Mouse (Mus musculus): Measurements from ENCODE around the gene Rhox2a. TPM values are rescaled to one million over a fixed set of nuclear protein-coding genes. Genes with fewer than 3 reads are reported as not detected.
"Not testable (repeated sequence)": the region's sequence is repeated elsewhere in the genome, so short reads cannot be mapped to it uniquely, and the experiment has no call there.

The Rhox2a gene
- polyA plus RNA-seq (2014; fragmentation: Nextera tagmentation; extraction: Ambion mirVana) = not detected in 2 replicates

DNA sequence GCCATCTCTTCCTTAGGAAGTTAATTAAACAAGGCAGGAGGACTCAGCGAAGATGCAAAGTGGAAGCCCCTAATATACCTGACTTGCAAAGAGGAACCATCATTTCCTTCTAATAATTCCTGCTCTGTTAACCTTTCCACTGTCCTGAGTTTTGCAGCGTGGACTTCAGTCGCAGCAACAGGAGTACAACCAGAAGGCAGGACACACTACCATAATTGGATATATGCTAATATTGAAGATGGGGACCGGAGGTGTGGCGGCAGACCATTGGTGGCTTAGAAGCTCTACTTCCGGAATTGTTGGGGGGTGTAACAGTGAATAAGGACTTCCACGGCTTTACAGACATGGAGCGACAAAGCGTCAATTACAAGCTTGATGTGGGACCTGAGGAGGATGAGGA is at the start of gene Rhox2a:
TSS of gene Rhox2a (plus strand) at position 301 of the 400 bp plus-strand sequence.
- not testable (repeated sequence) for DNase-seq (ENCODE audit: low spot score); H3K4me3 ChIP-seq (ENCODE audit: low read depth, low read length); H3K27ac ChIP-seq (replicated peaks; ENCODE audit: low read depth, low read length); H3K9ac ChIP-seq (ENCODE audit: low read depth, low read length); H3K4me2 ChIP-seq (ENCODE audit: low read depth, low read length); H3K9me3 ChIP-seq (ENCODE audit: control insufficient read depth, low read length); H3K27me3 ChIP-seq (replicated peaks; ENCODE audit: control insufficient read depth, insufficient read depth, low read length); ATAC-seq (ENCODE audit: low read depth); H3K4me1 ChIP-seq (ENCODE audit: control insufficient read depth, insufficient read depth, low read length); H3K36me3 ChIP-seq (ENCODE audit: control insufficient read depth, insufficient read depth, low read length)
- no CpG with 5 or more reads among the region's 9 CpGs for WGBS

DNA sequence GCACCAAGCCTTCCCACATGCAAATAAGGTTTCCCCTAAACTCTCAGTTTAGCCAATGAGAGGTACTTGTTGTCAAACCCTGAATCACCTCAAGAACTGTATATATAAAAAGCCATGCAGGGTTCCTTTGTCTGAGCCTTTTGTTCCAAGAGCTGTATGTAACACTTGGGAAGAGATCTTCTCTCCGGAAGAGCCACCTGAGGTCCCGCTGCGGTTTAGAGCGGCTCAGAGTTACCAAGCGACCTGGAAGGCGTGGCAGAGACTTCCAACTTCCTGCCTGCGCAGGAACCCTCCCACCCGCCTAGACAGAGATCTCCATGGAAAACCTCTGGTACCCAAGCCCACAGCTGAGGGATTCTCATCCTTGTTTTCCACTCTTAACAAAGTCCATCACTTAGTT is 46.1 kb upstream of the Rhox2a start:
- DNase-seq (ENCODE audit: low spot score) (no peak), ATAC-seq (ENCODE audit: low read depth) (no peak)
- Histone ChIP-seq H3K9ac (ENCODE audit: low read depth, low read length) (no peak overlapping the region), H3K9me3 (ENCODE audit: control insufficient read depth, low read length) (no peaks in the 10 kb centered on the region), H3K4me1 (ENCODE audit: control insufficient read depth, insufficient read depth, low read length) (no peaks in the 10 kb centered on the region), H3K36me3 (ENCODE audit: control insufficient read depth, insufficient read depth, low read length) (no peaks in the 10 kb centered on the region), H3K27ac (replicated peaks; ENCODE audit: low read depth, low read length) (no peak overlapping the region), H3K27me3 (replicated peaks; ENCODE audit: control insufficient read depth, insufficient read depth, low read length) (no peaks in the 10 kb centered on the region), H3K4me2 (ENCODE audit: low read depth, low read length) (no peak overlapping the region), H3K4me3 (ENCODE audit: low read depth, low read length) (no peak overlapping the region)
- 66% methylated on average over 8 of the region's 8 CpGs for WGBS

DNA sequence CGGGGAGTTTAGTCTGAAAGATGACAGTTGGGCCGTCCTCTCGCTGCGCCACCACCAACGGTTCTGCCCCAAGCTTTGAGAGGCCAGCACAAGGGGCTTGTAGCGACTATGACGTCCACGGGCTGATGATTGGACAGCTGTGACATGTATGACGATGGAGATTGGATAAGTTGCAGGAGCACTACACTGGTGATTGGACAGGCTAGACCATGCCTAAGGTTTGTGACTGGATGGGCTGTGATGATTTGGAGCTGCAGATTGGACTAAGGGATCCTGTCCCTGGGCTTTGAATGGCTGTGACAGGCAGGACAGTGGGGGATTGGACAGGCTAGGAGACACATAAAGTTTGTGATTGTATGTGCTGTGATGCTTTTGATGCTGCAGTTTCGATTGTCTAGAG is 33.8 kb upstream of the Rhox2a start, which contains the start of gene Gm9:
TSS of gene Gm9 (minus strand) at position 101 of the 400 bp plus-strand sequence.
- no peak for ATAC-seq (ENCODE audit: low read depth)
- Histone ChIP-seq H3K4me3 (ENCODE audit: low read depth, low read length) (no peak within 1 kb of the TSS), H3K27me3 (replicated peaks; ENCODE audit: control insufficient read depth, insufficient read depth, low read length) (no peaks in the 10 kb centered on the region), H3K9me3 (ENCODE audit: control insufficient read depth, low read length) (no peaks in the 10 kb centered on the region), H3K36me3 (ENCODE audit: control insufficient read depth, insufficient read depth, low read length) (no peaks in the 10 kb centered on the region), H3K4me2 (ENCODE audit: low read depth, low read length) (no peak within 1 kb of the TSS), H3K9ac (ENCODE audit: low read depth, low read length) (no peak within 1 kb of the TSS), H3K27ac (replicated peaks; ENCODE audit: low read depth, low read length) (no peak within 1 kb of the TSS), H3K4me1 (ENCODE audit: control insufficient read depth, insufficient read depth, low read length) (no peaks in the 10 kb centered on the region)
- 86% methylated on average over 10 of the region's 10 CpGs for WGBS
- no peak for DNase-seq (ENCODE audit: low spot score)

DNA sequence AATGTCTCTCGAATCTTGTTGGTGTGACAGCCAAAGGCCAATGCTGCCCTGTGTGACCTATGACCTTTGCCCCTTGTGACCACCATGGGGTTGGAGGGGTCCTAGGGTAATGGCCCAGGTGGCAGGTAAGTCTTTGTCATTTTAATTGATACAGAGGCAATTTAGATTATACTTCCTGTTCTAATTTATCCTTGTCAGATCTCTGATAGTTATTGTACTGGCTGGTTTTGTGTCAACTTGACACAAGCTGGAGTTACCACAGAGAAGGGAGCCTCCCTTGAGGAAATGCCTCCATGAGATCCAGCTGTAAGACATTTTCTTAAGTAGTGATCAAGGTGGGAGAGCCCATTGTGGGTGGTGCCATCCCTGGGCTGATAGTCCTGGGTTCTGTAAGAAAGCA is 22.6 kb upstream of the Rhox2a start, which contains the start of gene Rhox1:
TSS of gene Rhox1 (minus strand) at position 101 of the 400 bp plus-strand sequence.
- 56% methylated on average over 1 of the region's 1 CpGs for WGBS

DNA sequence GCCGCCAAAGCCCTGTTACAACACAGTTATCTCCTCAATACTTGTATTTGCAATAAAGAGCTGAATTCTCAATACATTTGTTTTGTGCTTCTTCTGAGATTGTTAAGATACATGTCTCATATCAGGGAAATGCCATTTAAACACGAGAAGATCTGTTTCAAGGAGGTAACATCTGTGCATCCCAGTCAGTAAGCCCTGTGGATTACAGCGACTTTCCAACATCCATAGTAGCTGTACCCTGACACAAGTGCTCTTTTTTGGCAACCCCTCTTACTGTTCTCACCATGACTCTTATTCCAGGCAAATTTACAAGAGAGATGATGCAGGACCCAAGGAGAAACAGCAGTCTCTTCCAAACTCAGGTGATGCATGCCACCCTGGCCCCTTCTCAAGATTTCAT is 4.8 kb downstream of the Rhox2a start, which contains the start of gene Rhox3a:
TSS of gene Rhox3a (plus strand) at position 301 of the 400 bp plus-strand sequence.
- not testable (repeated sequence) for ATAC-seq (ENCODE audit: low read depth); H3K4me2 ChIP-seq (ENCODE audit: low read depth, low read length); H3K4me3 ChIP-seq (ENCODE audit: low read depth, low read length); H3K36me3 ChIP-seq (ENCODE audit: control insufficient read depth, insufficient read depth, low read length); H3K27me3 ChIP-seq (replicated peaks; ENCODE audit: control insufficient read depth, insufficient read depth, low read length); H3K9ac ChIP-seq (ENCODE audit: low read depth, low read length); H3K9me3 ChIP-seq (ENCODE audit: control insufficient read depth, low read length); H3K27ac ChIP-seq (replicated peaks; ENCODE audit: low read depth, low read length); DNase-seq (ENCODE audit: low spot score); H3K4me1 ChIP-seq (ENCODE audit: control insufficient read depth, insufficient read depth, low read length)
- no CpG with 5 or more reads among the region's 3 CpGs for WGBS

More for the DNA sequence above, 22.6 kb upstream of the Rhox2a start, which contains the start of gene Rhox1:
- H3K9me3 ChIP-seq (ENCODE audit: control insufficient read depth, low read length); H3K4me2 ChIP-seq (ENCODE audit: low read depth, low read length); H3K4me1 ChIP-seq (ENCODE audit: control insufficient read depth, insufficient read depth, low read length); H3K9ac ChIP-seq (ENCODE audit: low read depth, low read length); H3K4me3 ChIP-seq (ENCODE audit: low read depth, low read length); H3K27ac ChIP-seq (replicated peaks; ENCODE audit: low read depth, low read length); ATAC-seq (ENCODE audit: low read depth); H3K36me3 ChIP-seq (ENCODE audit: control insufficient read depth, insufficient read depth, low read length); H3K27me3 ChIP-seq (replicated peaks; ENCODE audit: control insufficient read depth, insufficient read depth, low read length); DNase-seq (ENCODE audit: low spot score): not testable (repeated sequence)

DNA sequence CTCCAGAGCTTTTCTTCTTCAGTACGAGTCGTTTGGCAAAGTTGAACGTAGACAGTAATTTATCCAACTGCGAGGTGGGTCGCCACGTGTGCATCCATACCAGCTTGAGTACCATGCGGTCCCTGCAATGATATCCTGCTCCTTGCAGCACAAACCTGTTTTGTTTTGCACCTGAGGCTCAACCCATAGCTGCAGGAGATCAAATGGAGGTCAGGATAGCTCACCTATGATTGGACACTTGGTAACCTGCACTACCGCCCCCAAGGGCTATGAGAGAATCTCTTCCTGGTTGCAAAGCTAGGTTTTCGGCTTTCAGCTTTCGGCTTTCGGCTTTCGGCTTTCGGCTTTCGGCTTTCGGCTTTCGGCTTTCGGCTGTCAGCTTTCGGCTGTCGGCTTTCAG is 20.3 kb downstream of the Rhox2a start, which contains the start of gene Rhox4a:
TSS of gene Rhox4a (plus strand) at position 301 of the 400 bp plus-strand sequence.
- no CpG with 5 or more reads among the region's 19 CpGs for WGBS
- H3K4me1 ChIP-seq (ENCODE audit: control insufficient read depth, insufficient read depth, low read length); H3K27ac ChIP-seq (replicated peaks; ENCODE audit: low read depth, low read length); H3K9me3 ChIP-seq (ENCODE audit: control insufficient read depth, low read length); H3K9ac ChIP-seq (ENCODE audit: low read depth, low read length); H3K36me3 ChIP-seq (ENCODE audit: control insufficient read depth, insufficient read depth, low read length); DNase-seq (ENCODE audit: low spot score); ATAC-seq (ENCODE audit: low read depth); H3K27me3 ChIP-seq (replicated peaks; ENCODE audit: control insufficient read depth, insufficient read depth, low read length); H3K4me3 ChIP-seq (ENCODE audit: low read depth, low read length); H3K4me2 ChIP-seq (ENCODE audit: low read depth, low read length): not testable (repeated sequence)

Other genes starting within 250 kb of the Rhox2a start
- 0.30 and 0.35 TPM in 2 replicates for gene Sowahd, start 196.1 kb upstream of the Rhox2a start, polyA plus RNA-seq (2014; fragmentation: Nextera tagmentation; extraction: Ambion mirVana)
- 616 and 763 TPM in 2 replicates for gene Rpl39, start 159.6 kb upstream of the Rhox2a start, polyA plus RNA-seq (2014; fragmentation: Nextera tagmentation; extraction: Ambion mirVana)
- gene Upf3b, start 134.7 kb upstream of the Rhox2a start, polyA plus RNA-seq (2014; fragmentation: Nextera tagmentation; extraction: Ambion mirVana) = 12.2 and 13.4 TPM in 2 replicates
- 12.6 and 13.2 TPM in 2 replicates for gene Nkap, start 118.2 kb upstream of the Rhox2a start, polyA plus RNA-seq (2014; fragmentation: Nextera tagmentation; extraction: Ambion mirVana)
- 0.26 and 0.82 TPM in 2 replicates for gene Akap14, start 76.1 kb upstream of the Rhox2a start, polyA plus RNA-seq (2014; fragmentation: Nextera tagmentation; extraction: Ambion mirVana)
- gene Ndufa1, start 53.8 kb upstream of the Rhox2a start, polyA plus RNA-seq (2014; fragmentation: Nextera tagmentation; extraction: Ambion mirVana) = 469 and 531 TPM in 2 replicates
- gene Rnf113a1, start 53.7 kb upstream of the Rhox2a start, polyA plus RNA-seq (2014; fragmentation: Nextera tagmentation; extraction: Ambion mirVana) = 8.8 and 9.9 TPM in 2 replicates
- gene Gm9, start 33.9 kb upstream of the Rhox2a start, polyA plus RNA-seq (2014; fragmentation: Nextera tagmentation; extraction: Ambion mirVana) = not detected in 2 replicates
- not detected in 2 replicates for gene Rhox1, start 22.7 kb upstream of the Rhox2a start, polyA plus RNA-seq (2014; fragmentation: Nextera tagmentation; extraction: Ambion mirVana)
- not detected in 2 replicates for gene Rhox3a, start 4.9 kb downstream of the Rhox2a start, polyA plus RNA-seq (2014; fragmentation: Nextera tagmentation; extraction: Ambion mirVana)
- not detected in 2 replicates for gene Rhox4a, start 20.4 kb downstream of the Rhox2a start, polyA plus RNA-seq (2014; fragmentation: Nextera tagmentation; extraction: Ambion mirVana)
- not detected in 2 replicates for gene Rhox3a2, start 135.1 kb downstream of the Rhox2a start, polyA plus RNA-seq (2014; fragmentation: Nextera tagmentation; extraction: Ambion mirVana)
- 0.81 and 1.0 TPM in 2 replicates for gene Rhox4a2, start 145.9 kb downstream of the Rhox2a start, polyA plus RNA-seq (2014; fragmentation: Nextera tagmentation; extraction: Ambion mirVana)
- gene Rhox2b, start 167.1 kb downstream of the Rhox2a start, polyA plus RNA-seq (2014; fragmentation: Nextera tagmentation; extraction: Ambion mirVana) = not detected in 2 replicates
- gene Rhox4b, start 187.5 kb downstream of the Rhox2a start, polyA plus RNA-seq (2014; fragmentation: Nextera tagmentation; extraction: Ambion mirVana) = 0.40 and 0.68 TPM in 2 replicates
- 0.73 TPM in 1 of 2 replicates, not detected in the other for gene Rhox2c, start 208.7 kb downstream of the Rhox2a start, polyA plus RNA-seq (2014; fragmentation: Nextera tagmentation; extraction: Ambion mirVana)
- gene Rhox3c, start 213.6 kb downstream of the Rhox2a start, polyA plus RNA-seq (2014; fragmentation: Nextera tagmentation; extraction: Ambion mirVana) = 0.22 TPM in 1 of 2 replicates, not detected in the other
- gene Rhox4c, start 235.4 kb downstream of the Rhox2a start, polyA plus RNA-seq (2014; fragmentation: Nextera tagmentation; extraction: Ambion mirVana) = not detected in 2 replicates
- not detected in 2 replicates for gene Rhox2d, start 248.5 kb downstream of the Rhox2a start, polyA plus RNA-seq (2014; fragmentation: Nextera tagmentation; extraction: Ambion mirVana)